Mouse (Mus musculus) lung, embryonic 15.5 days (tissue): ENCODE data around the gene Nox3. TPM values are rescaled to one million over a fixed set of nuclear protein-coding genes. Genes with fewer than 3 reads are reported as not detected.

ENCODE experiments used
- ATAC-seq: fragments of 200-750 bp; cut with Nextera tagmentation; 2 replicates; pipeline ENCODE4 v1.8.0; 2017; ENCODE audit warnings: moderate number of reproducible peaks, borderline replicate concordance; ENCODE audit not compliant: low FRiP score, low TSS enrichment; ENCODE audit errors: extremely low read depth
- H3K27ac ChIP-seq: fragments of 300-500 bp; sonication (generic); 2 replicates; pipeline ENCODE4 v1.5.1; 2015; ENCODE audit warnings: moderate library complexity, mild to moderate bottlenecking, inconsistent platforms
- H3K27me3 ChIP-seq: fragments of 300-500 bp; sonication (generic); 2 replicates; pipeline ENCODE4 v1.6.1; 2015; ENCODE audit warnings: inconsistent platforms
- H3K36me3 ChIP-seq: fragments of 300-500 bp; sonication (generic); 2 replicates; pipeline ENCODE4 v1.6.1; 2015; ENCODE audit warnings: inconsistent platforms
- H3K4me1 ChIP-seq: fragments of 300-500 bp; sonication (generic); 2 replicates; pipeline ENCODE4 v1.6.1; 2015; ENCODE audit warnings: inconsistent platforms
- H3K4me2 ChIP-seq: fragments of 300-500 bp; sonication (generic); 2 replicates; pipeline ENCODE4 v1.6.1; 2015; ENCODE audit warnings: inconsistent platforms, mild to moderate bottlenecking, moderate library complexity
- H3K4me3 ChIP-seq: fragments of 300-500 bp; sonication (generic); 2 replicates; pipeline ENCODE4 v1.5.1; 2015; ENCODE audit warnings: mild to moderate bottlenecking, inconsistent platforms
- H3K9ac ChIP-seq: fragments of 300-500 bp; sonication (generic); 2 replicates; pipeline ENCODE4 v1.6.1; 2015; ENCODE audit warnings: inconsistent platforms
- H3K9me3 ChIP-seq: fragments of 300-500 bp; sonication (generic); 2 replicates; pipeline ENCODE4 v1.6.1; 2016; ENCODE audit warnings: inconsistent platforms
- WGBS: fragments of 180-500 bp; shearing (Covaris S2); methylation state at CpG from one replicate; pipeline ENCODE4 v1.1.7; 2015; 5-methylcytosine and 5-hydroxymethylcytosine counted together
- polyA plus RNA-seq: library from polyadenylated mRNA; unstranded; fragments of >200 nt; fragmentation: Nextera tagmentation; extraction: Ambion mirVana; gene quantifications from 2 replicates; pipeline ENCODE4 v1.2.1, GENCODE M21; 2015

The Nox3 gene
- not detected in 2 replicates for polyA plus RNA-seq

- H3K9me3 ChIP-seq = no peaks in the 10 kb centered on the region
- H3K27me3 ChIP-seq = no peaks in the 10 kb centered on the region
- no peak within 1 kb of the TSS for H3K4me2 ChIP-seq
- H3K4me3 ChIP-seq = no peak within 1 kb of the TSS
- no peaks in the 10 kb centered on the region for H3K36me3 ChIP-seq
- H3K9ac ChIP-seq = no peak within 1 kb of the TSS
- no peak within 1 kb of the TSS for H3K27ac ChIP-seq
- WGBS = 81% methylated on average over 9 of the region's 9 CpGs
- H3K4me1 ChIP-seq = no peaks in the 10 kb centered on the region
- ATAC-seq = no peak
These were observed at the start of gene Nox3 for GRCm38 (mm10) chr17:3696161-3696560. TSS of gene Nox3 (minus strand) at chr17:3696261.

GRCm38 (mm10) chr17:3744402-3744801 lies 48.3 kb upstream of the Nox3 start:
- Histone ChIP-seq H3K9ac (no peak overlapping the region), H3K4me2 (no peak overlapping the region), H3K4me1 (0 out of 2 replicates have a peak, but pooled peaks cover 3% of the 10 kb centered on the region), H3K4me3 (no peak overlapping the region), H3K27me3 (no peaks in the 10 kb centered on the region), H3K36me3 (no peaks in the 10 kb centered on the region), H3K9me3 (no peaks in the 10 kb centered on the region), H3K27ac (no peak overlapping the region)
- no peak for ATAC-seq
- 69% methylated on average over 2 of the region's 2 CpGs for WGBS

- Histone ChIP-seq H3K27ac (no peak overlapping the region), H3K9me3 (no peaks in the 10 kb centered on the region), H3K4me3 (no peak overlapping the region), H3K4me1 (no peaks in the 10 kb centered on the region), H3K4me2 (no peak overlapping the region), H3K9ac (no peak overlapping the region), H3K27me3 (no peaks in the 10 kb centered on the region), H3K36me3 (no peaks in the 10 kb centered on the region)
- no peak for ATAC-seq
- WGBS = 62% methylated on average over 2 of the region's 2 CpGs
These were observed 40.9 kb upstream of the Nox3 start for GRCm38 (mm10) chr17:3736936-3737335.

- H3K36me3 ChIP-seq = no peaks in the 10 kb centered on the region
- no peaks in the 10 kb centered on the region for H3K4me1 ChIP-seq
- no peaks in the 10 kb centered on the region for H3K27me3 ChIP-seq
- no peak overlapping the region for H3K4me2 ChIP-seq
- ATAC-seq = no peak
- no peak overlapping the region for H3K9ac ChIP-seq
- H3K4me3 ChIP-seq = no peak overlapping the region
- H3K9me3 ChIP-seq = no peaks in the 10 kb centered on the region
- H3K27ac ChIP-seq = no peak overlapping the region
These were observed 38.2 kb upstream of the Nox3 start for GRCm38 (mm10) chr17:3734286-3734685.

- Histone ChIP-seq H3K4me2 (no peak overlapping the region), H3K4me3 (no peak overlapping the region), H3K9ac (no peak overlapping the region), H3K9me3 (no peaks in the 10 kb centered on the region), H3K36me3 (no peaks in the 10 kb centered on the region), H3K4me1 (no peaks in the 10 kb centered on the region; the same call in 1 of the 2 replicates), H3K27ac (no peak overlapping the region), H3K27me3 (no peaks in the 10 kb centered on the region)
- peak; percentile 35 for ATAC-seq
- 85% methylated on average over 1 of the region's 1 CpGs for WGBS
These were observed 9.4 kb upstream of the Nox3 start for GRCm38 (mm10) chr17:3705350-3705930.

GRCm38 (mm10) chr17:3702320-3702719 lies 6.3 kb upstream of the Nox3 start:
- WGBS = 27% methylated on average over 3 of the region's 3 CpGs
- H3K9me3 ChIP-seq = no peaks in the 10 kb centered on the region
- H3K27me3 ChIP-seq = no peaks in the 10 kb centered on the region
- H3K27ac ChIP-seq = no peak overlapping the region
- H3K4me3 ChIP-seq = no peak overlapping the region
- no peak overlapping the region for H3K4me2 ChIP-seq
- no peak for ATAC-seq
- no peak overlapping the region for H3K9ac ChIP-seq
- H3K36me3 ChIP-seq = no peaks in the 10 kb centered on the region
- H3K4me1 ChIP-seq = no peaks in the 10 kb centered on the region; the same call in 1 of the 2 replicates

GRCm38 (mm10) chr17:3692817-3693216 lies 3.2 kb downstream of the Nox3 start:
- Histone ChIP-seq H3K9ac (no peak overlapping the region), H3K36me3 (no peaks in the 10 kb centered on the region), H3K4me2 (no peak overlapping the region), H3K27ac (no peak overlapping the region), H3K4me1 (no peaks in the 10 kb centered on the region), H3K27me3 (no peaks in the 10 kb centered on the region), H3K4me3 (no peak overlapping the region), H3K9me3 (no peaks in the 10 kb centered on the region)
- ATAC-seq = no peak
- WGBS = 64% methylated on average over 8 of the region's 8 CpGs

- Histone ChIP-seq H3K4me1 (no peaks in the 10 kb centered on the region), H3K9me3 (no peaks in the 10 kb centered on the region), H3K27me3 (no peaks in the 10 kb centered on the region), H3K27ac (no peak overlapping the region), H3K4me2 (no peak overlapping the region), H3K36me3 (no peaks in the 10 kb centered on the region), H3K9ac (no peak overlapping the region), H3K4me3 (no peak overlapping the region)
- no peak for ATAC-seq
- WGBS = 72% methylated on average over 8 of the region's 8 CpGs
These were observed 5.4 kb downstream of the Nox3 start for GRCm38 (mm10) chr17:3690499-3691258.

GRCm38 (mm10) chr17:3683662-3684061 lies 12.4 kb downstream of the Nox3 start:
- WGBS = 27% methylated on average over 3 of the region's 3 CpGs
- H3K4me2 ChIP-seq = no peak overlapping the region
- no peak overlapping the region for H3K4me3 ChIP-seq

GRCm38 (mm10) chr17:3669226-3669625 lies 26.8 kb downstream of the Nox3 start:
- Histone ChIP-seq H3K9me3 (no peaks in the 10 kb centered on the region), H3K27me3 (no peaks in the 10 kb centered on the region), H3K36me3 (no peaks in the 10 kb centered on the region), H3K9ac (no peak overlapping the region), H3K4me1 (no peaks in the 10 kb centered on the region), H3K4me3 (no peak overlapping the region), H3K4me2 (no peak overlapping the region), H3K27ac (no peak overlapping the region)
- no peak for ATAC-seq
- WGBS = 28% methylated on average over 4 of the region's 4 CpGs

More at GRCm38 (mm10) chr17:3683662-3684061, 12.4 kb downstream of the Nox3 start:
- H3K36me3 ChIP-seq = no peaks in the 10 kb centered on the region
- no peaks in the 10 kb centered on the region for H3K4me1 ChIP-seq
- H3K9me3 ChIP-seq = no peaks in the 10 kb centered on the region
- H3K27ac ChIP-seq = no peak overlapping the region
- no peak for ATAC-seq
- H3K9ac ChIP-seq = no peak overlapping the region
- H3K27me3 ChIP-seq = no peaks in the 10 kb centered on the region

GRCm38 (mm10) chr17:3667287-3667686 lies 28.8 kb downstream of the Nox3 start:
- no peaks in the 10 kb centered on the region for H3K9me3 ChIP-seq
- 92% methylated on average over 4 of the region's 4 CpGs for WGBS
- no peak overlapping the region for H3K4me2 ChIP-seq
- H3K36me3 ChIP-seq = no peaks in the 10 kb centered on the region
- no peaks in the 10 kb centered on the region for H3K4me1 ChIP-seq
- H3K4me3 ChIP-seq = no peak overlapping the region
- H3K27ac ChIP-seq = no peak overlapping the region
- no peak for ATAC-seq
- no peaks in the 10 kb centered on the region for H3K27me3 ChIP-seq
- no peak overlapping the region for H3K9ac ChIP-seq

- Histone ChIP-seq H3K27me3 (no peaks in the 10 kb centered on the region), H3K27ac (no peak overlapping the region), H3K36me3 (no peaks in the 10 kb centered on the region), H3K9ac (no peak overlapping the region), H3K4me1 (no peaks in the 10 kb centered on the region), H3K4me3 (no peak overlapping the region), H3K9me3 (no peaks in the 10 kb centered on the region), H3K4me2 (no peak overlapping the region)
- 73% methylated on average over 4 of the region's 4 CpGs for WGBS
- no peak for ATAC-seq
These were observed 30.7 kb downstream of the Nox3 start for GRCm38 (mm10) chr17:3665321-3665720.
